Mouse (Mus musculus): ENCODE measurements around the gene Rasa3. TPM values are rescaled to one million over a fixed set of nuclear protein-coding genes. Genes with fewer than 3 reads are reported as not detected.

Gene Rasa3
- total RNA-seq, 4 experiments from 2014 or later, result 5.0 to 6.9 (median 6.2) TPM

- no peak for DNase-seq (ENCODE audit: low spot score in 2 of 2)
These were observed 8.4 kb upstream of the Rasa3 start for GRCm38 (mm10) chr8:13685674-13686314.

- no peak for DNase-seq (ENCODE audit: low spot score in 2 of 2)
These were observed 6.7 kb upstream of the Rasa3 start for GRCm38 (mm10) chr8:13684131-13684530.

GRCm38 (mm10) chr8:13678182-13678581 is 779 bp upstream of the Rasa3 start:
- no peak for DNase-seq (ENCODE audit: low spot score in 2 of 2)

- DNase-seq (ENCODE audit: low spot score in 2 of 2), result peak; percentile 55 to 63
These were observed 546 bp downstream of the Rasa3 start for GRCm38 (mm10) chr8:13676701-13677412.

- peak; percentile 64 to 68 for DNase-seq (ENCODE audit: low spot score in 2 of 2)
These were observed 1.1 kb downstream of the Rasa3 start for GRCm38 (mm10) chr8:13676302-13676700.

- DNase-seq (ENCODE audit: low spot score in 2 of 2), result no peak
These were observed 1.9 kb downstream of the Rasa3 start for GRCm38 (mm10) chr8:13675524-13675923.

GRCm38 (mm10) chr8:13675121-13675520 is 2.3 kb downstream of the Rasa3 start:
- DNase-seq (ENCODE audit: low spot score in 2 of 2), result no peak

GRCm38 (mm10) chr8:13674294-13675010 is 3.0 kb downstream of the Rasa3 start:
- peak in 1 of 2 experiments; percentile 58 for DNase-seq (ENCODE audit: low spot score in 2 of 2)

- peak in 1 of 2 experiments; percentile 60 for DNase-seq (ENCODE audit: low spot score in 2 of 2)
These were observed 4.2 kb downstream of the Rasa3 start for GRCm38 (mm10) chr8:13673215-13673614.

- no peak for DNase-seq (ENCODE audit: low spot score in 2 of 2)
These were observed 6.0 kb downstream of the Rasa3 start for GRCm38 (mm10) chr8:13671246-13672003.

- DNase-seq (ENCODE audit: low spot score in 2 of 2), result no peak
These were observed 7.4 kb downstream of the Rasa3 start for GRCm38 (mm10) chr8:13670011-13670471.

- peak; percentile 67 to 69 for DNase-seq (ENCODE audit: low spot score in 2 of 2)
These were observed 9.0 kb downstream of the Rasa3 start for GRCm38 (mm10) chr8:13668367-13668766.

GRCm38 (mm10) chr8:13667917-13668316 is 9.5 kb downstream of the Rasa3 start:
- DNase-seq (ENCODE audit: low spot score in 2 of 2), result no peak

- no peak for DNase-seq (ENCODE audit: low spot score in 2 of 2)
These were observed 11.5 kb downstream of the Rasa3 start for GRCm38 (mm10) chr8:13665944-13666343.

- DNase-seq (ENCODE audit: low spot score in 2 of 2), result no peak
These were observed 11.9 kb downstream of the Rasa3 start for GRCm38 (mm10) chr8:13665538-13665937.

GRCm38 (mm10) chr8:13664711-13665210 is 12.6 kb downstream of the Rasa3 start:
- no peak for DNase-seq (ENCODE audit: low spot score in 2 of 2)

- no peak for DNase-seq (ENCODE audit: low spot score in 2 of 2)
These were observed 17.1 kb downstream of the Rasa3 start for GRCm38 (mm10) chr8:13660323-13660722.

GRCm38 (mm10) chr8:13657479-13657878 is 19.9 kb downstream of the Rasa3 start:
- DNase-seq (ENCODE audit: low spot score in 2 of 2), result no peak

GRCm38 (mm10) chr8:13655033-13655351 is 22.4 kb downstream of the Rasa3 start:
- DNase-seq (ENCODE audit: low spot score in 2 of 2), result no peak

- DNase-seq (ENCODE audit: low spot score in 2 of 2), result no peak
These were observed 22.9 kb downstream of the Rasa3 start for GRCm38 (mm10) chr8:13654350-13655032.
